Mouse (Mus musculus) hindbrain, embryonic 10.5 days (tissue): Measurements from ENCODE around the gene Slc18b1. TPM values are rescaled to one million over a fixed set of nuclear protein-coding genes. Genes with fewer than 3 reads are reported as not detected.
A peak's percentile ranks its signal among the peaks of the same experiment; 100 is the strongest.
"Not testable (repeated sequence)": the region's sequence is repeated elsewhere in the genome, so short reads cannot be mapped to it uniquely, and the experiment has no call there.

Experiments
- DNase-seq: peaks from one replicate; pipeline ENCODE4 v3.0.0-alpha.2; 2017; ENCODE audit warnings: low spot score
- H3K27ac ChIP-seq: fragments of 300-500 bp; sonication (generic); 2 replicates; pipeline ENCODE4 v1.5.1; 2016; ENCODE audit warnings: mild to moderate bottlenecking, moderate library complexity
- H3K27me3 ChIP-seq: fragments of 300-500 bp; sonication (generic); 2 replicates; pipeline ENCODE4 v1.6.1; 2016; ENCODE audit warnings: mild to moderate bottlenecking; ENCODE audit not compliant: poor library complexity, insufficient read depth, severe bottlenecking
- H3K36me3 ChIP-seq: fragments of 300-500 bp; sonication (generic); 2 replicates; pipeline ENCODE4 v1.6.1; 2016; ENCODE audit warnings: mild to moderate bottlenecking, moderate library complexity
- H3K4me1 ChIP-seq: fragments of 300-500 bp; sonication (generic); replicated peaks from 2 replicates; pipeline ENCODE4 v1.6.1; 2016; ENCODE audit warnings: mild to moderate bottlenecking
- H3K4me3 ChIP-seq: fragments of 300-500 bp; sonication (generic); 2 replicates; pipeline ENCODE4 v1.5.1; 2016; ENCODE audit warnings: mild to moderate bottlenecking, moderate library complexity
- H3K9me3 ChIP-seq: fragments of 300-500 bp; sonication (generic); 2 replicates; pipeline ENCODE4 v1.6.1; 2016; ENCODE audit warnings: mild to moderate bottlenecking, moderate library complexity
- WGBS: fragments of 180-500 bp; shearing (Covaris S2); methylation state at CpG from one replicate; pipeline ENCODE4 v1.1.7; 2016; 5-methylcytosine and 5-hydroxymethylcytosine counted together
- polyA plus RNA-seq: library from polyadenylated mRNA; unstranded; fragments of >200 nt; fragmentation: Nextera tagmentation; extraction: Ambion mirVana; gene quantifications from 2 replicates; pipeline ENCODE4 v1.2.1, GENCODE M21; 2016

Gene Slc18b1
- polyA plus RNA-seq = 11.4 and 12.9 TPM in 2 replicates

- peak; percentile 65 for DNase-seq
- Histone ChIP-seq H3K27me3 (no peaks in the 10 kb centered on the region), H3K27ac (peak within 1 kb of the TSS; percentile 90), H3K4me1 (peaks cover 37% of the 10 kb centered on the region), H3K9me3 (no peaks in the 10 kb centered on the region), H3K4me3 (peak within 1 kb of the TSS; percentile 64), H3K36me3 (peaks cover 16% of the 10 kb centered on the region)
- WGBS = 4% methylated on average over 43 of the region's 43 CpGs
Measured at GRCm38 (mm10) chr10:23796551-23797503, at the start of gene Slc18b1. Gene Slc18b1 (plus strand): TSS chr10:23796986.

- H3K4me3 ChIP-seq = no peak overlapping the region
- H3K9me3 ChIP-seq = no peaks in the 10 kb centered on the region
- no peaks in the 10 kb centered on the region for H3K27me3 ChIP-seq
- no peak for DNase-seq
- H3K27ac ChIP-seq = no peak overlapping the region
- WGBS = 77% methylated on average over 7 of the region's 7 CpGs
- no peaks in the 10 kb centered on the region for H3K36me3 ChIP-seq
- no peaks in the 10 kb centered on the region for H3K4me1 ChIP-seq
Measured at GRCm38 (mm10) chr10:23754166-23754565, 42.6 kb upstream of the Slc18b1 start.

GRCm38 (mm10) chr10:23777288-23777945 lies 19.4 kb upstream of the Slc18b1 start:
- H3K4me1 ChIP-seq = no peaks in the 10 kb centered on the region
- 36% methylated on average over 5 of the region's 5 CpGs for WGBS
- DNase-seq = no peak
- no peaks in the 10 kb centered on the region for H3K9me3 ChIP-seq
- no peaks in the 10 kb centered on the region for H3K27me3 ChIP-seq
- no peak overlapping the region for H3K27ac ChIP-seq
- H3K36me3 ChIP-seq = peaks cover 25% of the 10 kb centered on the region; the same call in 1 of the 2 replicates
- no peak overlapping the region for H3K4me3 ChIP-seq

GRCm38 (mm10) chr10:23780539-23781275 lies 16.1 kb upstream of the Slc18b1 start:
- Histone ChIP-seq H3K4me1 (peaks cover 8% of the 10 kb centered on the region), H3K4me3 (no peak overlapping the region), H3K36me3 (peaks cover 56% of the 10 kb centered on the region), H3K27me3 (no peaks in the 10 kb centered on the region), H3K9me3 (no peaks in the 10 kb centered on the region), H3K27ac (no peak overlapping the region)
- no peak for DNase-seq
- whole genome bisulfite sequencing = 87% methylated on average over 6 of the region's 6 CpGs

GRCm38 (mm10) chr10:23781760-23782735 lies 14.7 kb upstream of the Slc18b1 start:
- Histone ChIP-seq H3K4me3 (no peak overlapping the region), H3K4me1 (peaks cover 16% of the 10 kb centered on the region), H3K9me3 (no peaks in the 10 kb centered on the region), H3K27ac (no peak overlapping the region), H3K36me3 (peaks cover 62% of the 10 kb centered on the region), H3K27me3 (no peaks in the 10 kb centered on the region)
- DNase-seq = no peak
- WGBS = 87% methylated on average over 11 of the region's 11 CpGs

- Histone ChIP-seq H3K36me3 (peaks cover 62% of the 10 kb centered on the region), H3K4me3 (no peak overlapping the region), H3K27me3 (no peaks in the 10 kb centered on the region), H3K9me3 (no peaks in the 10 kb centered on the region), H3K27ac (no peak overlapping the region), H3K4me1 (peaks cover 17% of the 10 kb centered on the region)
- 40% methylated on average over 2 of the region's 2 CpGs for WGBS
- no peak for DNase-seq
Measured at GRCm38 (mm10) chr10:23782855-23783492, 13.8 kb upstream of the Slc18b1 start.

GRCm38 (mm10) chr10:23783493-23783884 lies 13.3 kb upstream of the Slc18b1 start:
- WGBS = 27% methylated on average over 2 of the region's 2 CpGs
- Histone ChIP-seq H3K27ac (no peak overlapping the region), H3K36me3 (peaks cover 62% of the 10 kb centered on the region), H3K4me3 (no peak overlapping the region), H3K27me3 (no peaks in the 10 kb centered on the region), H3K4me1 (peaks cover 22% of the 10 kb centered on the region), H3K9me3 (no peaks in the 10 kb centered on the region)
- DNase-seq = no peak

GRCm38 (mm10) chr10:23784121-23784520 lies 12.7 kb upstream of the Slc18b1 start:
- no peaks in the 10 kb centered on the region for H3K27me3 ChIP-seq
- H3K36me3 ChIP-seq = peaks cover 59% of the 10 kb centered on the region

GRCm38 (mm10) chr10:23785599-23785998 lies 11.2 kb upstream of the Slc18b1 start:
- not testable (repeated sequence) for H3K27ac ChIP-seq, H3K27me3 ChIP-seq, H3K9me3 ChIP-seq, DNase-seq
- H3K36me3 ChIP-seq = peaks cover 55% of the 10 kb centered on the region
- 44% methylated on average over 7 of the region's 7 CpGs for WGBS
- peak overlapping the region; percentile 92 for H3K4me3 ChIP-seq
- peaks cover 25% of the 10 kb centered on the region for H3K4me1 ChIP-seq

More at GRCm38 (mm10) chr10:23784121-23784520, 12.7 kb upstream of the Slc18b1 start:
- WGBS = 50% methylated on average over 2 of the region's 2 CpGs
- no peak overlapping the region for H3K27ac ChIP-seq
- H3K9me3 ChIP-seq = no peaks in the 10 kb centered on the region
- no peak overlapping the region for H3K4me3 ChIP-seq
- peaks cover 25% of the 10 kb centered on the region for H3K4me1 ChIP-seq
- DNase-seq = no peak

GRCm38 (mm10) chr10:23786040-23786439 lies 10.7 kb upstream of the Slc18b1 start:
- no peaks in the 10 kb centered on the region for H3K27me3 ChIP-seq
- under 1% methylated on average over 4 of the region's 4 CpGs for WGBS
- H3K4me3 ChIP-seq = peak overlapping the region; percentile 92
- peaks cover 25% of the 10 kb centered on the region for H3K4me1 ChIP-seq
- H3K36me3 ChIP-seq = peaks cover 50% of the 10 kb centered on the region
- no peaks in the 10 kb centered on the region for H3K9me3 ChIP-seq
- peak overlapping the region; percentile 93 for H3K27ac ChIP-seq
- no peak for DNase-seq

GRCm38 (mm10) chr10:23786631-23787038 lies 10.2 kb upstream of the Slc18b1 start:
- under 1% methylated on average over 23 of the region's 23 CpGs for WGBS
- Histone ChIP-seq H3K36me3 (peaks cover 45% of the 10 kb centered on the region), H3K4me1 (peaks cover 25% of the 10 kb centered on the region), H3K27ac (peak overlapping the region; percentile 93), H3K4me3 (peak overlapping the region; percentile 92)
- not testable (repeated sequence) for H3K9me3 ChIP-seq, H3K27me3 ChIP-seq, DNase-seq
